Mouse (Mus musculus) A20 (cell line): ENCODE results near the gene Tbc1d9.

Source experiments
- DNase-seq: peaks from one replicate; pipeline ENCODE4 v3.0.0-alpha.2; 2011; ENCODE audit warnings: low read depth, low spot score

The Tbc1d9 gene

GRCm38 (mm10) chr8:83177317-83178195, 12.4 kb downstream of the Tbc1d9 start:
- DNase-seq, result no peak

GRCm38 (mm10) chr8:83178228-83178742, 13.1 kb downstream of the Tbc1d9 start:
- DNase-seq, result no peak

GRCm38 (mm10) chr8:83181851-83182482, 16.8 kb downstream of the Tbc1d9 start:
- no peak for DNase-seq

GRCm38 (mm10) chr8:83182784-83183183, 17.6 kb downstream of the Tbc1d9 start:
- DNase-seq, result no peak

GRCm38 (mm10) chr8:83186376-83186775, 21.2 kb downstream of the Tbc1d9 start:
- DNase-seq, result no peak

- no peak for DNase-seq
Measured at GRCm38 (mm10) chr8:83187363-83187962, 22.3 kb downstream of the Tbc1d9 start.

GRCm38 (mm10) chr8:83189538-83190095, 24.5 kb downstream of the Tbc1d9 start:
- no peak for DNase-seq

- no peak for DNase-seq
Measured at GRCm38 (mm10) chr8:83196088-83196487, 30.9 kb downstream of the Tbc1d9 start.

- no peak for DNase-seq
Measured at GRCm38 (mm10) chr8:83199715-83200114, 34.6 kb downstream of the Tbc1d9 start.

- peak; percentile 3 for DNase-seq
Measured at GRCm38 (mm10) chr8:83200191-83201177, 35.3 kb downstream of the Tbc1d9 start.

- no peak for DNase-seq
Measured at GRCm38 (mm10) chr8:83202946-83203345, 37.8 kb downstream of the Tbc1d9 start.

- DNase-seq, result peak; percentile 11
Measured at GRCm38 (mm10) chr8:83205907-83206306, 40.8 kb downstream of the Tbc1d9 start.

- no peak for DNase-seq
Measured at GRCm38 (mm10) chr8:83209581-83209980, 44.4 kb downstream of the Tbc1d9 start.

GRCm38 (mm10) chr8:83210676-83211075, 45.5 kb downstream of the Tbc1d9 start:
- no peak for DNase-seq

GRCm38 (mm10) chr8:83215065-83215464, 49.9 kb downstream of the Tbc1d9 start:
- no peak for DNase-seq

GRCm38 (mm10) chr8:83216520-83216919, 51.4 kb downstream of the Tbc1d9 start:
- DNase-seq, result no peak

GRCm38 (mm10) chr8:83217196-83217595, 52.0 kb downstream of the Tbc1d9 start:
- no peak for DNase-seq

GRCm38 (mm10) chr8:83217891-83218290, 52.7 kb downstream of the Tbc1d9 start:
- no peak for DNase-seq

- no peak for DNase-seq
Measured at GRCm38 (mm10) chr8:83219392-83219791, 54.2 kb downstream of the Tbc1d9 start.

GRCm38 (mm10) chr8:83220746-83221145, 55.6 kb downstream of the Tbc1d9 start:
- DNase-seq, result no peak
